Comparison of ENCODE assay signal across 13 mouse cellular contexts in the genomic region with DNA sequence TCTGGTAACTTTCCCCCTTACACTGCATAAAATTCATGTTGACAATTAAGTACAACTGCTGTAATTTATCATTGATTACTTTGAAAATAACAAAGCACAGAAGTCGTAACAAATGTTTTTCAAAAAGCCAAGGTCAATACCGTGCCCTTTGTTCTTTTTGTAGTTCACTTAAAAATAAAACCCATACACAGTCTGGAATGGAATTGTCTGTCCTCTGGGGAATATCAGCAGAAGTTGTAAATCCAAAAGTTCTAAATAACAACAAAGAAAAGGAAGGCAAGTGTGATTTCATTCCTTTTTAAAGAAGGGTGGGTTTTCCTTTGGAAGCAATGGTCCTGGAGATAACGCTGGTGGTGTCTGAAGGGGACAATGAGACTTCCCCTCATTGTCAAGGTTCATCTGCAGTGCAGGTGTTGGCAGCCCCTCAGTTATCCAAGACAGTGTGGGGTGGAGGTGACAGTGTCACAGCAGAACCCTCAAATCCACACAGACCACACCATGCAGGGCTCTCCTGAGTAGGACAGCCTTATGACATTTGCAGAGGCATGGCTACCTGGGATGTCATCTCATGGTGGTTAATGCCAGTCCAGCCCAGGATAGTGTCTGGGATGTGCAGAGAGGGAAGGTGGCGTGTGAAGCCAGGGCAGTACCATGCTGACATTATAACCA. TPM values are rescaled to one million over a fixed set of nuclear protein-coding genes. Genes with fewer than 3 reads are reported as not detected.
"Had no signal": no experiment of that assay in that cellular context is flagged by ENCODE, and none has a peak within 500 bp of the region (broad histone marks: within the 10 kb centered on the region; RNA-seq: fewer than 3 reads in every experiment).

No protein-coding gene starts in this region.

- H3K27me3 ChIP-seq: intestine, embryonic 15.5 days; liver, embryonic 15.5 days; neural tube, embryonic 15.5 days had no signal

- H3K9ac ChIP-seq: intestine, embryonic 15.5 days; liver, embryonic 15.5 days; neural tube, embryonic 15.5 days had no signal

- DNase-seq: lung, adult 2 months; lung, postnatal 36 days; midbrain, embryonic 14.5 days; right cerebral cortex, adult 18-20 months; right cerebral cortex, postnatal 25 days; thymus, postnatal 4 days had no signal

- ATAC-seq: intestine, embryonic 15.5 days; lung, postnatal 0 days had no signal

- H3K27ac ChIP-seq: intestine, embryonic 15.5 days; limb, embryonic 10.5 days; liver, embryonic 15.5 days; neural tube, embryonic 15.5 days had no signal

- H3K4me1 ChIP-seq: intestine, embryonic 15.5 days; limb, embryonic 10.5 days; neural tube, embryonic 15.5 days had no signal

- H3K9me3 ChIP-seq: intestine, embryonic 15.5 days; limb, embryonic 10.5 days; liver, embryonic 15.5 days; neural tube, embryonic 15.5 days had no signal

- H3K4me3 ChIP-seq: intestine, embryonic 15.5 days; limb, embryonic 10.5 days; liver, embryonic 15.5 days; myocyte; neural tube, embryonic 15.5 days had no signal

- H3K36me3 ChIP-seq: intestine, embryonic 15.5 days; limb, embryonic 10.5 days; liver, embryonic 15.5 days; neural tube, embryonic 15.5 days had no signal

- H3K4me2 ChIP-seq: intestine, embryonic 15.5 days; liver, embryonic 11.5 days; liver, embryonic 15.5 days; neural tube, embryonic 15.5 days had no signal

RNA-seq across cellular contexts. Expression of a gene that starts 22.5 kb away (rescaled TPM):
- polyA plus RNA-seq: myocyte had no signal

RNA-seq across cellular contexts. Expression of a gene that starts 31.5 kb away (rescaled TPM):
- polyA plus RNA-seq: myocyte had no signal
